Mouse (Mus musculus) MEL (cell line): ENCODE results near the gene Atp6v0a2. TPM values are rescaled to one million over a fixed set of nuclear protein-coding genes. Genes with fewer than 3 reads are reported as not detected.

ENCODE experiments used
- DNase-seq: peaks from one replicate; pipeline ENCODE4 v3.0.0; 2011; ENCODE audit warnings: low read depth, low spot score
- H3K27ac ChIP-seq: 2 replicates; pipeline ENCODE4 v1.5.1; 2012; ENCODE audit warnings: low read depth, mild to moderate bottlenecking, control low read depth, low read length, moderate library complexity; ENCODE audit not compliant: control insufficient read depth
- H3K27me3 ChIP-seq, 2 experiments: fragments of 150-350 bp in 1 of 2; sonication (generic) in 1 of 2; 2 replicates each; pipeline ENCODE4 v1.6.1; 2012; ENCODE audit warnings: low read length in 2 of 2, mild to moderate bottlenecking in 2 of 2, improper control_type of control experiment in 1 of 2, moderate library complexity in 1 of 2; ENCODE audit not compliant: insufficient read depth in 2 of 2, control insufficient read depth in 1 of 2
- H3K36me3 ChIP-seq, 2 experiments: 2 replicates each; pipeline ENCODE4 v1.6.1; 2012 to 2014; ENCODE audit warnings: low read length in 2 of 2, improper control_type of control experiment in 1 of 2, inconsistent platforms in 1 of 2, mild to moderate bottlenecking in 1 of 2; ENCODE audit not compliant: insufficient read depth in 2 of 2, control insufficient read depth in 1 of 2
- H3K4me1 ChIP-seq, 2 experiments: fragments of 150-350 bp in 1 of 2; sonication (generic) in 1 of 2; 2 replicates each; pipeline ENCODE4 v1.6.1; 2012; ENCODE audit warnings: low read length in 2 of 2, improper control_type of control experiment in 1 of 2, mild to moderate bottlenecking in 1 of 2; ENCODE audit not compliant: insufficient read depth in 2 of 2, control insufficient read depth in 1 of 2
- H3K4me3 ChIP-seq, 2 experiments: fragments of 150-350 bp in 1 of 2; sonication (generic) in 1 of 2; 2 replicates each; pipeline ENCODE4 v1.5.1; 2012; ENCODE audit warnings: low read depth in 2 of 2, low read length in 2 of 2, mild to moderate bottlenecking in 2 of 2, moderate library complexity in 2 of 2, control low read depth in 1 of 2, improper control_type of control experiment in 1 of 2; ENCODE audit not compliant: control insufficient read depth in 1 of 2, insufficient read depth in 1 of 2
- H3K79me2 ChIP-seq: 2 replicates; pipeline ENCODE4 v1.6.1; 2012; ENCODE audit warnings: mild to moderate bottlenecking, low read length, moderate library complexity; ENCODE audit not compliant: control insufficient read depth, poor library complexity, insufficient read depth
- H3K9ac ChIP-seq: 2 replicates; pipeline ENCODE4 v1.6.1; 2012; ENCODE audit warnings: low read depth, mild to moderate bottlenecking, control low read depth, low read length, moderate library complexity; ENCODE audit not compliant: control insufficient read depth, poor library complexity, severe bottlenecking
- H3K9me3 ChIP-seq: fragments of 150-350 bp; sonication (generic); replicated peaks from 2 replicates; pipeline ENCODE4 v1.6.1; 2012; ENCODE audit warnings: mild to moderate bottlenecking, low read length, improper control_type of control experiment, moderate library complexity; ENCODE audit not compliant: insufficient read depth
- BHLHE40 ChIP-seq: IDR thresholded peaks from 2 replicates; pipeline ENCODE4 v1.6.1; 2012; ENCODE audit warnings: low read depth, mild to moderate bottlenecking, inconsistent platforms, low read length, improper control_type of control experiment, borderline replicate concordance
- CHD1 ChIP-seq: IDR thresholded peaks from 2 replicates; pipeline ENCODE4 v1.6.1; 2012; ENCODE audit warnings: low read depth, mild to moderate bottlenecking, inconsistent platforms, low read length, improper control_type of control experiment
- CTCF ChIP-seq, 3 experiments: IDR thresholded peaks in 2 of 3; conservative IDR thresholded peaks in 1 of 3; 2 replicates each; pipeline ENCODE4 v1.5.1; 2011 to 2012; ENCODE audit warnings: low read length in 3 of 3, low read depth in 2 of 3, mild to moderate bottlenecking in 2 of 3, improper control_type of control experiment in 1 of 3, inconsistent platforms in 1 of 3, mixed read lengths in 1 of 3, moderate library complexity in 1 of 3; ENCODE audit not compliant: control insufficient read depth in 1 of 3, insufficient read depth in 1 of 3, poor library complexity in 1 of 3, severe bottlenecking in 1 of 3
- E2F4 ChIP-seq: IDR thresholded peaks from 2 replicates; pipeline ENCODE4 v1.6.1; 2011; ENCODE audit warnings: low read depth, low read length, improper control_type of control experiment, borderline replicate concordance
- EP300 ChIP-seq, 2 experiments: IDR thresholded peaks; 2 replicates each; pipeline ENCODE4 v1.6.1; 2011; ENCODE audit warnings: improper control_type of control experiment in 2 of 2, low read length in 2 of 2, low read depth in 1 of 2, mild to moderate bottlenecking in 1 of 2
- GATA1 ChIP-seq: IDR thresholded peaks from 2 replicates; pipeline ENCODE4 v1.6.1; 2011; ENCODE audit warnings: low read depth, low read length, improper control_type of control experiment
- HCFC1 ChIP-seq: IDR thresholded peaks from 2 replicates; pipeline ENCODE4 v1.6.1; 2012; ENCODE audit warnings: low read depth, mild to moderate bottlenecking, inconsistent platforms, low read length, improper control_type of control experiment, moderate library complexity
- MAX ChIP-seq: IDR thresholded peaks from 2 replicates; pipeline ENCODE4 v1.6.1; 2011; ENCODE audit warnings: low read length, improper control_type of control experiment
- MEF2A ChIP-seq: IDR thresholded peaks from 2 replicates; pipeline ENCODE4 v1.6.1; 2014; ENCODE audit warnings: low read depth, mild to moderate bottlenecking, inconsistent platforms, low read length, improper control_type of control experiment; ENCODE audit not compliant: poor library complexity, insufficient replicate concordance, severe bottlenecking; ENCODE audit errors: extremely low read depth
- MXI1 ChIP-seq: IDR thresholded peaks from 2 replicates; pipeline ENCODE4 v1.6.1; 2011; ENCODE audit warnings: mild to moderate bottlenecking, low read depth, low read length, improper control_type of control experiment
- NRF1 ChIP-seq: IDR thresholded peaks from 2 replicates; pipeline ENCODE4 v1.6.1; 2014; ENCODE audit warnings: low read depth, mild to moderate bottlenecking, inconsistent platforms, low read length, improper control_type of control experiment, moderate library complexity; ENCODE audit not compliant: poor library complexity, insufficient read depth, severe bottlenecking
- POLR2AphosphoS2 ChIP-seq: IDR thresholded peaks from 2 replicates; pipeline ENCODE4 v1.6.1; 2011; ENCODE audit warnings: low read length, improper control_type of control experiment
- POLR2AphosphoS5 ChIP-seq: IDR thresholded peaks from 2 replicates; pipeline ENCODE4 v1.6.1; 2012; ENCODE audit warnings: low read depth, borderline replicate concordance, mild to moderate bottlenecking, inconsistent platforms, low read length, moderate library complexity, mixed read lengths
- RAD21 ChIP-seq: IDR thresholded peaks from 2 replicates; pipeline ENCODE4 v1.6.1; 2011; ENCODE audit warnings: mild to moderate bottlenecking, low read depth, low read length, improper control_type of control experiment
- RCOR1 ChIP-seq: IDR thresholded peaks from 2 replicates; pipeline ENCODE4 v1.6.1; 2012; ENCODE audit warnings: low read depth, mild to moderate bottlenecking, inconsistent platforms, low read length, improper control_type of control experiment
- SIN3A ChIP-seq: IDR thresholded peaks from 2 replicates; pipeline ENCODE4 v1.6.1; 2012; ENCODE audit warnings: low read length, improper control_type of control experiment, inconsistent platforms
- TBP ChIP-seq: IDR thresholded peaks from 2 replicates; pipeline ENCODE4 v1.8.0; 2011; ENCODE audit warnings: low read depth, low read length, improper control_type of control experiment
- TCF12 ChIP-seq: IDR thresholded peaks from 2 replicates; pipeline ENCODE4 v1.6.1; 2014; ENCODE audit warnings: low read depth, mild to moderate bottlenecking, inconsistent platforms, low read length, improper control_type of control experiment, moderate library complexity
- UBTF ChIP-seq: IDR thresholded peaks from 2 replicates; pipeline ENCODE4 v1.6.1; 2012; ENCODE audit warnings: low read depth, mild to moderate bottlenecking, inconsistent platforms, low read length, improper control_type of control experiment, moderate library complexity, borderline replicate concordance; ENCODE audit not compliant: insufficient read depth
- USF1 ChIP-seq: IDR thresholded peaks from 2 replicates; pipeline ENCODE4 v1.6.1; 2014; ENCODE audit warnings: low read depth, mild to moderate bottlenecking, inconsistent platforms, low read length, improper control_type of control experiment, moderate library complexity
- USF2 ChIP-seq, 2 experiments: IDR thresholded peaks; 2 replicates each; pipeline ENCODE4 v1.6.1; 2011 to 2012; ENCODE audit warnings: improper control_type of control experiment in 2 of 2, low read length in 2 of 2, borderline replicate concordance in 1 of 2, inconsistent platforms in 1 of 2, low read depth in 1 of 2, mild to moderate bottlenecking in 1 of 2; ENCODE audit not compliant: insufficient read depth in 1 of 2
- ZKSCAN1 ChIP-seq: IDR thresholded peaks from 2 replicates; pipeline ENCODE4 v1.6.1; 2012; ENCODE audit warnings: low read depth, mild to moderate bottlenecking, inconsistent platforms, low read length, improper control_type of control experiment, moderate library complexity
- ZNF384 ChIP-seq: IDR thresholded peaks from 2 replicates; pipeline ENCODE4 v1.6.1; 2012; ENCODE audit warnings: low read depth, mild to moderate bottlenecking, inconsistent platforms, low read length, improper control_type of control experiment
- polyA plus RNA-seq, 2 experiments: library from polyadenylated mRNA; stranded (reverse) in 1 of 2; unstranded in 1 of 2; fragments of >175 nt in 1 of 2; fragments of >200 nt in 1 of 2; gene quantifications; 2 replicates each; pipeline versions ENCODE4 v1.2.1 to v1.2.4; 2012; ENCODE audit warnings: low replicate concordance in 2 of 2, low read depth in 1 of 2; ENCODE audit not compliant: insufficient read length in 2 of 2, insufficient read depth in 1 of 2, missing spikeins in 1 of 2
- total RNA-seq: library from RNA; depleted of rRNA; stranded (reverse); fragments of 300-350 nt; gene quantifications from 2 replicates; pipeline ENCODE4 v1.2.3, GENCODE M21; 2012

The Atp6v0a2 gene
- total and polyA plus RNA-seq, 3 experiments = 30.0 to 31.0 TPM; not detected in 1

DNA sequence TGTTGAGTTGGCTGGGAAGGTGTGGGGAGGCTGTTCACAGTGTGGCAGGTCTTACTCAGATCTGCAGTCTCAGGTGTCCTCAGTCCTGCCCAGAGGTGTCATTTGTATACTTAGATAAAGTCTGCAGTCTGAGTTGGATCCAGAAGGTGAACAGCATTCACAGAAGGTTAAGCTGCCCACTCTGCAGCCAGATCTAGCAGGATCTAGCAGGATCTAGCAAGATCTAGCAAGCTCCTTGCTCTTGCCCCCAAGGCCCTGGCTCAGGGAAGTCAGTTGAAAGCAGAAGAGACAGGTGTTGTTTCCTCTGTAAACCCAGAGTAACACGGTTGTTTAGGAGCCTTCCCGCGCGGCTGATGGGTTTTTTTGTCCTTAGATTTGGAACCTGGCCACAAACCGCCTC, 85.4 kb downstream of the Atp6v0a2 start:
- Histone ChIP-seq H3K4me1 (no peaks in the 10 kb centered on the region), H3K36me3 (peaks cover 0 to 1% of the 10 kb centered on the region in 2 experiments; a peak in 1 of 4 replicates), H3K27ac (no peak overlapping the region), H3K9ac (no peak overlapping the region), H3K27me3 (no peaks in the 10 kb centered on the region), H3K79me2 (no peaks in the 10 kb centered on the region), H3K4me3 (no peak overlapping the region), H3K9me3 (no peaks in the 10 kb centered on the region)
- DNase-seq = no peak
- TF ChIP-seq POLR2AphosphoS2 (no peak), TBP (no peak), MAX (no peak), RCOR1 (no peak), EP300 (IDR thresholded peaks at IDR 0.05; ENCODE audit: low read depth in 1 of 2, low read length in 2 of 2) (no peak), MEF2A (no peak), ZNF384 (no peak), E2F4 (no peak)

DNA sequence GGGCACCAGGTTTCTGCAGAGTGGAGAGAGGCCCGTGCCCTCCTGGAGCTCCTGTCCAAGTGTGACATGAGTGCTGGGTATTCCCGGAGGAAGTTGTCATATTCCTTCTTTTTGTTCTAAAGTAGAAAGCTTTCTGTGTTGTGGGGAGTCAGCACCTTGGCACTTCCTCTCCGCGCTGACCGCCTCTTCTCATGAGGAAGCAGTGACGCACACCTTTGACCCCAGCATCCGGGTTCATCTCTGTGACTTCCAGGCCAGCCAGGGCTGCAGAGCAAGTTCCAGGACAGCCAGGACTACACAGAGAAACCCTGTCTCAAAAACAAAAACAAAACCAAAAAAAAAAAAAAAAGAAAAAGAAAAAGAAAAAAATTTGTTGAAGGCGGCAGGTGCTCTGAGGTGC, 86.8 kb downstream of the Atp6v0a2 start:
- H3K36me3 ChIP-seq = peaks cover 0 to 4% of the 10 kb centered on the region in 2 experiments; a peak in 1 of 4 replicates
- TF ChIP-seq UBTF = no peak
- TF ChIP-seq, all 39 proteins: peak for 0
- no peak for DNase-seq
- H3K4me1 ChIP-seq = no peaks in the 10 kb centered on the region
- H3K79me2 ChIP-seq = no peaks in the 10 kb centered on the region
- H3K9ac ChIP-seq = no peak overlapping the region
- no peak overlapping the region for H3K4me3 ChIP-seq
- H3K9me3 ChIP-seq = no peaks in the 10 kb centered on the region
- no peak overlapping the region for H3K27ac ChIP-seq
- H3K27me3 ChIP-seq = no peaks in the 10 kb centered on the region

GRCm38 (mm10) chr5:124717969-124718368, 89.6 kb downstream of the Atp6v0a2 start:
- TF ChIP-seq NRF1 = no peak
- no peak for TF ChIP-seq CTCF (IDR thresholded peaks at IDR 0.05 in 2 of 3, conservative IDR thresholded peaks at IDR 0.05 in 1 of 3; ENCODE audit: control insufficient read depth in 1 of 3, insufficient read depth in 1 of 3, low read depth in 2 of 3, low read length in 3 of 3, poor library complexity in 1 of 3, severe bottlenecking in 1 of 3)
- TF ChIP-seq USF2 (IDR thresholded peaks at IDR 0.05; ENCODE audit: borderline replicate concordance in 1 of 2, insufficient read depth in 1 of 2, low read depth in 1 of 2, low read length in 2 of 2) = no peak
- TF ChIP-seq MXI1 = no peak
- no peak for TF ChIP-seq HCFC1
- no peak for TF ChIP-seq RAD21
- TF ChIP-seq USF1 = no peak
- TF ChIP-seq UBTF = no peak
- TF ChIP-seq POLR2AphosphoS5 = no peak
- no peak for TF ChIP-seq BHLHE40
- no peak for TF ChIP-seq SIN3A
- no peak for TF ChIP-seq ZKSCAN1
- TF ChIP-seq TCF12 = no peak
- TF ChIP-seq EP300 (IDR thresholded peaks at IDR 0.05; ENCODE audit: low read depth in 1 of 2, low read length in 2 of 2) = no peak
- no peak for TF ChIP-seq GATA1
- TF ChIP-seq E2F4 = no peak
- no peak for TF ChIP-seq RCOR1
- no peak for TF ChIP-seq CHD1
- TF ChIP-seq TBP = no peak
- no peaks in the 10 kb centered on the region for H3K4me1 ChIP-seq
- H3K9me3 ChIP-seq = no peaks in the 10 kb centered on the region
- H3K4me3 ChIP-seq = no peak overlapping the region
- no peak overlapping the region for H3K9ac ChIP-seq
- no peaks in the 10 kb centered on the region for H3K79me2 ChIP-seq
- DNase-seq = no peak
- H3K36me3 ChIP-seq = peaks cover 0 to 4% of the 10 kb centered on the region in 2 experiments; a peak in 1 of 4 replicates
- no peak overlapping the region for H3K27ac ChIP-seq
- H3K27me3 ChIP-seq = no peaks in the 10 kb centered on the region
